Mouse (Mus musculus) adrenal gland, postnatal 36 days (tissue): ENCODE data around the gene Ankfn1. TPM values are rescaled to one million over a fixed set of nuclear protein-coding genes. Genes with fewer than 3 reads are reported as not detected.
A peak's percentile ranks its signal among the peaks of the same experiment; 100 is the strongest.

Source experiments
- DNase-seq, 2 experiments: peaks; one replicate each; pipeline ENCODE4 v3.0.0; 2021; ENCODE audit warnings: mixed read lengths in 1 of 2
- total RNA-seq, 2 experiments: library from RNA; stranded (reverse); gene quantifications; 2 replicates each; pipeline ENCODE4 v1.2.3; 2021

Ankfn1 gene
- total RNA-seq, 2 experiments from 2014 or later: 0.16 to 0.26 TPM

- DNase-seq: no peak
These were observed 100.5 kb downstream of the Ankfn1 start for GRCm38 (mm10) chr11:89676922-89677321.

GRCm38 (mm10) chr11:89673916-89674507 lies 103.4 kb downstream of the Ankfn1 start:
- no peak for DNase-seq

GRCm38 (mm10) chr11:89672510-89673085 lies 104.9 kb downstream of the Ankfn1 start:
- no peak for DNase-seq

- DNase-seq: no peak
These were observed 112.1 kb downstream of the Ankfn1 start for GRCm38 (mm10) chr11:89665170-89665880.

- DNase-seq: no peak
These were observed 118.4 kb downstream of the Ankfn1 start for GRCm38 (mm10) chr11:89659048-89659447.

- DNase-seq: no peak
These were observed 120.9 kb downstream of the Ankfn1 start for GRCm38 (mm10) chr11:89656556-89656955.

GRCm38 (mm10) chr11:89635740-89636139 lies 141.7 kb downstream of the Ankfn1 start:
- DNase-seq: no peak

- DNase-seq: no peak
These were observed 146.1 kb downstream of the Ankfn1 start for GRCm38 (mm10) chr11:89631315-89631714.

- DNase-seq: no peak
These were observed 148.9 kb downstream of the Ankfn1 start for GRCm38 (mm10) chr11:89628562-89628961.

GRCm38 (mm10) chr11:89627232-89627631 lies 150.2 kb downstream of the Ankfn1 start:
- DNase-seq: peak; percentile 22 to 32

GRCm38 (mm10) chr11:89623698-89624445 lies 153.6 kb downstream of the Ankfn1 start:
- no peak for DNase-seq

- DNase-seq: no peak
These were observed 157.5 kb downstream of the Ankfn1 start for GRCm38 (mm10) chr11:89619955-89620354.

- DNase-seq: no peak
These were observed 161.6 kb downstream of the Ankfn1 start for GRCm38 (mm10) chr11:89615806-89616205.

GRCm38 (mm10) chr11:89611596-89611995 lies 165.9 kb downstream of the Ankfn1 start:
- no peak for DNase-seq

- no peak for DNase-seq
These were observed 169.4 kb downstream of the Ankfn1 start for GRCm38 (mm10) chr11:89608071-89608470.

- no peak for DNase-seq
These were observed 170.2 kb downstream of the Ankfn1 start for GRCm38 (mm10) chr11:89607270-89607669.

GRCm38 (mm10) chr11:89606346-89606745 lies 171.1 kb downstream of the Ankfn1 start:
- DNase-seq: no peak

- DNase-seq: no peak
These were observed 174.5 kb downstream of the Ankfn1 start for GRCm38 (mm10) chr11:89602966-89603365.

- peak; percentile 35 to 59 for DNase-seq
These were observed 176.4 kb downstream of the Ankfn1 start for GRCm38 (mm10) chr11:89600921-89601515.

- no peak for DNase-seq
These were observed 187.1 kb downstream of the Ankfn1 start for GRCm38 (mm10) chr11:89590273-89590874.

- no peak for DNase-seq
These were observed 191.1 kb downstream of the Ankfn1 start for GRCm38 (mm10) chr11:89586341-89586740.

- peak; percentile 46 to 63 for DNase-seq
These were observed 197.6 kb downstream of the Ankfn1 start for GRCm38 (mm10) chr11:89579826-89580225.
